Mouse (Mus musculus) cortical plate, adult 2 months (tissue): Measurements from ENCODE around the gene Mms19.

Experiments
- CTCF ChIP-seq: fragments of 200-500 bp; IDR thresholded peaks from 2 replicates; pipeline ENCODE4 v1.5.1; 2011; ENCODE audit warnings: mild to moderate bottlenecking, control low read depth, low read length; ENCODE audit not compliant: insufficient read depth; ENCODE audit errors: extremely low read depth
- POLR2A ChIP-seq: fragments of 200-500 bp; IDR thresholded peaks from 2 replicates; pipeline ENCODE4 v1.6.1; 2011; ENCODE audit warnings: mild to moderate bottlenecking, low read length, control low read depth; ENCODE audit not compliant: insufficient read depth; ENCODE audit errors: extremely low read depth

- TF ChIP-seq POLR2A (no peak), CTCF (no peak)
These were observed 24.7 kb upstream of the Mms19 start for GRCm38 (mm10) chr19:42005616-42006015.
